Mouse (Mus musculus) testis, postnatal 10 days (tissue): ENCODE data around the gene St6galnac6.
A peak's percentile ranks its signal among the peaks of the same experiment; 100 is the strongest.

Experiments
- DNase-seq: peaks from one replicate; pipeline ENCODE4 v3.0.0; 2021; ENCODE audit warnings: low spot score

Gene St6galnac6

GRCm38 (mm10) chr2:32599409-32599808 lies at the start of gene St6galnac6:
TSS of gene St6galnac6 (plus strand) at chr2:32599709.
- no peak for DNase-seq

- peak; percentile 81 for DNase-seq
Observed at GRCm38 (mm10) chr2:32549764-32550163, 49.7 kb upstream of the St6galnac6 start.

GRCm38 (mm10) chr2:32551236-32551635 lies 48.3 kb upstream of the St6galnac6 start:
- no peak for DNase-seq

GRCm38 (mm10) chr2:32553592-32554148 lies 45.8 kb upstream of the St6galnac6 start:
- DNase-seq: no peak

- no peak for DNase-seq
Observed at GRCm38 (mm10) chr2:32555484-32555883, 44.0 kb upstream of the St6galnac6 start.

GRCm38 (mm10) chr2:32556019-32556418 lies 43.5 kb upstream of the St6galnac6 start:
- no peak for DNase-seq

GRCm38 (mm10) chr2:32559570-32559969 lies 39.9 kb upstream of the St6galnac6 start:
- DNase-seq: no peak

- peak; percentile 74 for DNase-seq
Observed at GRCm38 (mm10) chr2:32566536-32567063, 32.9 kb upstream of the St6galnac6 start.

- DNase-seq: peak; percentile 69
Observed at GRCm38 (mm10) chr2:32568149-32568548, 31.4 kb upstream of the St6galnac6 start.

GRCm38 (mm10) chr2:32568941-32569340 lies 30.6 kb upstream of the St6galnac6 start:
- DNase-seq: no peak

- DNase-seq: peak; percentile 90
Observed at GRCm38 (mm10) chr2:32570698-32571494, 28.6 kb upstream of the St6galnac6 start, which contains the start of gene Dpm2. TSS of gene Dpm2 (plus strand) at chr2:32570858.

GRCm38 (mm10) chr2:32572196-32572595 lies 27.3 kb upstream of the St6galnac6 start:
- DNase-seq: no peak

- no peak for DNase-seq
Observed at GRCm38 (mm10) chr2:32574497-32574896, 25.0 kb upstream of the St6galnac6 start, which contains the start of gene Pip5kl1. TSS of gene Pip5kl1 (plus strand) at chr2:32574797.

- DNase-seq: no peak
Observed at GRCm38 (mm10) chr2:32574901-32575585, 24.5 kb upstream of the St6galnac6 start.

- no peak for DNase-seq
Observed at GRCm38 (mm10) chr2:32575586-32576160, 23.8 kb upstream of the St6galnac6 start, which contains the start of gene 9430097D07Rik. TSS of gene 9430097D07Rik (minus strand) at chr2:32575684.

- DNase-seq: no peak
Observed at GRCm38 (mm10) chr2:32576532-32576931, 23.0 kb upstream of the St6galnac6 start.

GRCm38 (mm10) chr2:32578146-32579046 lies 21.1 kb upstream of the St6galnac6 start:
- peak; percentile 71 for DNase-seq

GRCm38 (mm10) chr2:32581450-32582095 lies 17.9 kb upstream of the St6galnac6 start:
- no peak for DNase-seq

GRCm38 (mm10) chr2:32582830-32583799 lies 16.4 kb upstream of the St6galnac6 start:
- peak; percentile 79 for DNase-seq
